Mouse (Mus musculus) bone marrow macrophage, adult 2 months (primary cell): ENCODE results near the gene Exoc7.

Experiments used
- CTCF ChIP-seq: IDR thresholded peaks from 2 replicates; pipeline ENCODE4 v1.5.1; 2012; ENCODE audit warnings: low read depth, mild to moderate bottlenecking, low read length, moderate library complexity
- POLR2A ChIP-seq: IDR thresholded peaks from 2 replicates; pipeline ENCODE4 v1.6.1; 2012; ENCODE audit warnings: mild to moderate bottlenecking, low read depth, low read length, borderline replicate concordance

- TF ChIP-seq CTCF (no peak), POLR2A (no peak)
Measured at GRCm38 (mm10) chr11:116337531-116337930, 30.5 kb upstream of the Exoc7 start.
